Comparison of ENCODE assay signal across 27 mouse cellular contexts in the genomic region with DNA sequence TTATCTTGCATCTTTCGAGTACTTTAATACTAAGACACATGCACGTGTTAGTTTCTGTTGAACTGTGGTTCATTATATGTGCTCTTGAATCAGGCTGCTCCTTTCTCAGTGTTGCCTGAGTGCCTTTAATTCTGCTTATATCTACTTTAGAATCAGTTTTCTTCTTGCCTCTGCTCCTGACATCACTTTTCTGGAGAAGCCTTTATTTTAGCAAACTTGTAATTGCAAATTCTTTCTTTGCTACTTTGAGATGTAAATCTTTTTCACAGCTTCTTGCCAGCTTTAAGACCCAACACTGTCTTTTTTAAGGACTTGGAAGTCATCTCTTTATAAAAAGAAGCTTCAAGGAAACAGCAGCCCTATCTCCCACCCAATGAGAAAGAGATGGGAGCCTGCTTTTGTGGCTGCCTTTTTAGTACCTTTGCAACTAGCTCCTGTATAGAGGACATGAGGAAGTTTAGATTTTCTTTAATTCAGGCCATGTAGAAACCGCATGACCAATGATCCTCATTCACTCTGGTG.
"Had no signal": no experiment of that assay in that cellular context is flagged by ENCODE, and none has a peak within 500 bp of the region (broad histone marks: within the 10 kb centered on the region; RNA-seq: fewer than 3 reads in every experiment).

No protein-coding gene starts in this region.

- ATAC-seq: hindbrain, postnatal 0 days; intestine, embryonic 16.5 days; liver, embryonic 12.5 days had no signal

- H3K27ac ChIP-seq: heart, adult 2 months; heart, embryonic 13.5 days; heart, embryonic 15.5 days; hindbrain, embryonic 13.5 days; hindbrain, embryonic 15.5 days; hindbrain, postnatal 0 days; kidney, embryonic 15.5 days; kidney, postnatal 0 days; limb, embryonic 13.5 days; limb, embryonic 15.5 days; liver, embryonic 12.5 days; liver, embryonic 14.5 days had no signal

- H3K4me2 ChIP-seq: heart, embryonic 11.5 days; heart, embryonic 13.5 days; heart, embryonic 15.5 days; hindbrain, embryonic 13.5 days; hindbrain, embryonic 15.5 days; kidney, embryonic 15.5 days; limb, embryonic 13.5 days; limb, embryonic 15.5 days; liver, embryonic 12.5 days had no signal

- H3K36me3 ChIP-seq: heart, embryonic 13.5 days; heart, embryonic 15.5 days; hindbrain, embryonic 13.5 days; hindbrain, embryonic 15.5 days; kidney, embryonic 15.5 days; limb, embryonic 13.5 days; limb, embryonic 15.5 days; liver, embryonic 12.5 days had no signal

- H3K4me3 ChIP-seq: heart, adult 2 months; heart, embryonic 13.5 days; heart, embryonic 15.5 days; hindbrain, embryonic 13.5 days; hindbrain, embryonic 15.5 days; kidney, embryonic 15.5 days; limb, embryonic 13.5 days; limb, embryonic 15.5 days; liver, embryonic 12.5 days had no signal

- H3K9ac ChIP-seq: heart, embryonic 13.5 days; heart, embryonic 15.5 days; hindbrain, embryonic 13.5 days; hindbrain, embryonic 15.5 days; kidney, embryonic 15.5 days; limb, embryonic 13.5 days; limb, embryonic 15.5 days; liver, embryonic 12.5 days; liver, embryonic 14.5 days had no signal

- H3K27me3 ChIP-seq: heart, embryonic 13.5 days; heart, embryonic 15.5 days; hindbrain, embryonic 13.5 days; hindbrain, embryonic 15.5 days; kidney, embryonic 15.5 days; limb, embryonic 13.5 days; limb, embryonic 15.5 days; liver, embryonic 12.5 days had no signal

- H3K4me1 ChIP-seq: heart, embryonic 13.5 days; heart, embryonic 15.5 days; hindbrain, embryonic 13.5 days; hindbrain, embryonic 15.5 days; kidney, embryonic 15.5 days; limb, embryonic 13.5 days; limb, embryonic 15.5 days; liver, embryonic 12.5 days had no signal

- H3K9me3 ChIP-seq: heart, embryonic 13.5 days; heart, embryonic 15.5 days; hindbrain, embryonic 13.5 days; hindbrain, embryonic 15.5 days; kidney, embryonic 15.5 days; limb, embryonic 13.5 days; limb, embryonic 15.5 days; liver, embryonic 12.5 days had no signal

- DNase-seq: gastrocnemius, postnatal 14 days; gastrocnemius, postnatal 36 days; heart, adult 11 months; heart, adult 2 months; heart, postnatal 14 days; heart, postnatal 36 days; kidney, adult 11 months; kidney, adult 2 months; kidney, adult 9 months; kidney, postnatal 14 days; kidney, postnatal 36 days; layer of hippocampus, adult 9-11 months; layer of hippocampus, postnatal 36 days; left cerebral cortex, postnatal 4 days had no signal
